Mouse (Mus musculus) liver, embryonic 15.5 days (tissue): ENCODE measurements at regions not wholly inside any gene's neighbourhood (a gene's known extent, or its start where the extent isn't known, plus 50 kb on each side); places are given as distances from the start of the nearest gene placed in this dataset.
"Not testable (repeated sequence)": the region's sequence is repeated elsewhere in the genome, so short reads cannot be mapped to it uniquely, and the experiment has no call there.

Experiments
- ATAC-seq: fragments of 200-750 bp; cut with Nextera tagmentation; 2 replicates; pipeline ENCODE4 v1.8.0; 2017; ENCODE audit warnings: moderate number of reproducible peaks, mild to moderate bottlenecking, moderate library complexity; ENCODE audit not compliant: insufficient read depth
- H3K27ac ChIP-seq: fragments of 300-500 bp; sonication (generic); replicated peaks from 2 replicates; pipeline ENCODE4 v1.5.1; 2015; ENCODE audit warnings: mild to moderate bottlenecking, inconsistent platforms
- H3K27me3 ChIP-seq: fragments of 300-500 bp; sonication (generic); 2 replicates; pipeline ENCODE4 v1.6.1; 2015; ENCODE audit warnings: mild to moderate bottlenecking, inconsistent platforms
- H3K36me3 ChIP-seq: fragments of 300-500 bp; sonication (generic); replicated peaks from 2 replicates; pipeline ENCODE4 v1.6.1; 2015; ENCODE audit warnings: moderate library complexity, mild to moderate bottlenecking, inconsistent platforms
- H3K4me1 ChIP-seq: fragments of 300-500 bp; sonication (generic); replicated peaks from 2 replicates; pipeline ENCODE4 v1.6.1; 2015; ENCODE audit warnings: inconsistent platforms
- H3K4me2 ChIP-seq: fragments of 300-500 bp; sonication (generic); 2 replicates; pipeline ENCODE4 v1.6.1; 2015; ENCODE audit warnings: moderate library complexity, mild to moderate bottlenecking, inconsistent platforms
- H3K4me3 ChIP-seq: fragments of 300-500 bp; sonication (generic); replicated peaks from 2 replicates; pipeline ENCODE4 v1.5.1; 2015; ENCODE audit warnings: mild to moderate bottlenecking, inconsistent platforms
- H3K9ac ChIP-seq: fragments of 300-500 bp; sonication (generic); 2 replicates; pipeline ENCODE4 v1.6.1; 2015; ENCODE audit warnings: moderate library complexity, mild to moderate bottlenecking, inconsistent platforms
- H3K9me3 ChIP-seq: fragments of 300-500 bp; sonication (generic); replicated peaks from 2 replicates; pipeline ENCODE4 v1.6.1; 2016; ENCODE audit warnings: inconsistent platforms
- WGBS: fragments of 180-500 bp; shearing (Covaris S2); methylation state at CpG from one replicate; pipeline ENCODE4 v1.1.7; 2015; ENCODE audit warnings: mixed read lengths; ENCODE audit not compliant: insufficient replicate concordance; 5-methylcytosine and 5-hydroxymethylcytosine counted together

DNA sequence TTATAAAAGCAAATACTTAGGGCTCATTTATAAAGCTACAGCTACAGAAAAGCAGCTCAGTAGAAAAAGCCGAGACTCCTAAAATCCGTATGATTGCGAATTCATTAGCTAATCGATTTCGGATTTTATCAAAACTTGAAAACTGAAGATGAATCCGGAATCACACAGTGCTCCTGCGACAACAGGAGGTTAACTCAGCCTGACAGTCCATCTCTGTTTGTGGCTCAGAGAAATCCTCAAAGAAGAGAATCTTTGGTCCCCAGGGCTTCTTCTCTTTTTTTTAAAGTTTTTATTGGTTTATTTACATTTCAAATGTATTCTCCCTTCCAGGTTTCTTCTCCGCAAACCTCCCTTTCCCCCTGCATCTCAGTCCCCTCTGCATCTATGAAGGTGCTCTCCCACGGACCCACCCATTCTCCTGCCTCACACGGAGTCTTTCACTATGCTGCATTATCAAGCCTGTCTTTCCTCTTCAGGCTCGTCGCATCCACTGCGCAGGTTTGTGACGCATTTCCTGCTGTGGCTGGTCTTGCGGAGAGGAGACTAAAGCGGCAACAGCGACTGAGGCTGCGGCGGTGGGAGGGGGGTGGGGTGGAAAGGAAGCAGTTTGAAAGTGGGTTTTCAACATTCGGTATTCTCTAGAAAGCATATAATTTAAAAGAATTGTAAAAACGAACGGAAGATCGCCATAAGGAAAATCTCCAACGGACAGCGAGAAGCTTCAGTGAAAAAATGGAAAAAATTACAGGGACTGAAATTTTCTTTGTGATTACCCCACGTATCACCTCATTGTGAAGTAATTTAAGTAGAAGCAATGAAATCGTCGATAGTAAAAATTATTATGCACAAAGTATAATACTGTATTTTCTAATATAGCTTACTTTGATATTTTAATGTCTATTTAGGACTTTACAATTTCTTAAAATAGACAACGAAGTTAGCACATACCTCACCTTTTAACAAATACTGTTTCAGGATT is 482.5 kb upstream of the Snrpn start:
- not testable (repeated sequence) for H3K27ac ChIP-seq, H3K36me3 ChIP-seq, ATAC-seq, H3K27me3 ChIP-seq, H3K9me3 ChIP-seq, H3K4me1 ChIP-seq, H3K9ac ChIP-seq
- Histone ChIP-seq H3K4me2 (peak overlapping the region; percentile 38), H3K4me3 (0 out of 2 replicates have a peak overlapping the region, but pooled peaks have one; percentile 4)
- 22% methylated on average over 29 of the region's 29 CpGs for WGBS

DNA sequence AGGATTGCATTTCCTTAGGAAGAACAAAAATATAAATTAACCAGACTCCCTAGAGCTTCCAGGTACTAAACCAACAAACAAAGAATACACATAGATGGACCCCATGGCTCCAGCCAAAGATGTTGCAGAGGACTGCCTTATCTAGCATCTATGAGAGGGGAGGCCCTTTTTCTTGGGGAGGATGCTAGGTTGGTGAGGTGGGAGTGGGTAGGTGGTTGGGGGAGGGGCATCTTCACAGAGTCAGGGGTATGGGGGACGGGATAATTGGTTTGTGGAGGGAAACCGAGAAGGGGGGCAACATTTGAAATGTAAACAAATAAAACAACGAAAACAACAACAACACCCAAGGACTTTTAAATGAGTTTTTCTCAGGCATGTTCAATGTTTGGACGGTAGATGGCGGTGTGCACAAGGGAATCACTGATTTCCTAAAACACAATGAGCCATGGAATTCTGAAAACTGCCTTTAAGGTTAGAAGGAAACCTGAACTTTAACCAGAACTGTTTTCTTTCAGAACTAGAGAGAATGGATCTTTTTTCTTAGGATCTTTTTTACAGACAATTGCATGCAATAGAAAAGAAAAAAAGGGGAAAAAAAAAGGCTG is 477.2 kb upstream of the Snrpn start:
- not testable (repeated sequence) for H3K27ac ChIP-seq, H3K4me1 ChIP-seq, H3K9me3 ChIP-seq, H3K36me3 ChIP-seq, H3K27me3 ChIP-seq, ATAC-seq, H3K4me2 ChIP-seq, H3K4me3 ChIP-seq, H3K9ac ChIP-seq
- WGBS: 8% methylated on average over 5 of the region's 5 CpGs
